Comparison of ENCODE assay signal across 19 mouse cellular contexts in genomic region chr4:46727153-46727552, GRCm38 (mm10).
DNase-seq lines count a peak whose midpoint lies in the region; ATAC-seq lines count a peak whose summit lies in the region.
"Had no signal": no experiment of that assay in that cellular context is flagged by ENCODE, and none has a peak within 500 bp of the region (broad histone marks: within the 10 kb centered on the region; RNA-seq: fewer than 3 reads in every experiment).

No protein-coding gene starts in this region.

- peaks cover 40% of the 10 kb centered on the region for H3K4me1 ChIP-seq in hindbrain, embryonic 10.5 days (replicated peaks)
- peaks cover 10% of the 10 kb centered on the region for H3K4me1 ChIP-seq in hindbrain, embryonic 11.5 days (replicated peaks; ENCODE audit: control insufficient read depth, insufficient read depth, low read length)
- H3K4me1 ChIP-seq: embryonic facial prominence, embryonic 15.5 days; heart, embryonic 15.5 days had no signal

- H3K9me3 ChIP-seq in hindbrain, embryonic 10.5 days, result no peaks in the 10 kb centered on the region
- H3K9me3 ChIP-seq in hindbrain, embryonic 11.5 days (ENCODE audit: control insufficient read depth, low read length), result no peaks in the 10 kb centered on the region
- H3K9me3 ChIP-seq: embryonic facial prominence, embryonic 15.5 days; heart, embryonic 15.5 days; hindbrain, embryonic 12.5 days; neural tube, embryonic 13.5 days had no signal

- no peak overlapping the region for H3K4me3 ChIP-seq in hindbrain, embryonic 10.5 days
- no peak overlapping the region for H3K4me3 ChIP-seq in hindbrain, embryonic 11.5 days (ENCODE audit: low read depth, low read length)
- H3K4me3 ChIP-seq: embryonic facial prominence, embryonic 15.5 days; heart, embryonic 15.5 days; hindbrain, embryonic 12.5 days; neural tube, embryonic 13.5 days had no signal

- no peak overlapping the region for H3K9ac ChIP-seq in hindbrain, embryonic 11.5 days (ENCODE audit: low read depth, low read length)
- H3K9ac ChIP-seq: embryonic facial prominence, embryonic 15.5 days; heart, embryonic 15.5 days; hindbrain, embryonic 12.5 days; liver, postnatal 0 days had no signal

- H3K27me3 ChIP-seq in hindbrain, embryonic 10.5 days (ENCODE audit: insufficient read depth, poor library complexity, severe bottlenecking), result peaks cover 4% of the 10 kb centered on the region; the same call in 1 of the 2 replicates
- H3K27me3 ChIP-seq in hindbrain, embryonic 11.5 days (ENCODE audit: control insufficient read depth, insufficient read depth, low read length), result no peaks in the 10 kb centered on the region
- H3K27me3 ChIP-seq: embryonic facial prominence, embryonic 15.5 days; hindbrain, embryonic 12.5 days; neural tube, embryonic 13.5 days; Patski had no signal

- peak; percentile 11; the same call in 1 of the 2 replicates for ATAC-seq in cerebellum, adult (ENCODE audit: insufficient number of reproducible peaks, low FRiP score, low TSS enrichment)
- no peak for ATAC-seq in hindbrain, embryonic 11.5 days (ENCODE audit: low FRiP score)
- ATAC-seq: liver, postnatal 0 days; Patski had no signal

- 79% methylated on average over 11 of the region's 11 CpGs for WGBS in hindbrain, embryonic 10.5 days
- 82% methylated on average over 11 of the region's 11 CpGs for WGBS in hindbrain, embryonic 11.5 days

- peak overlapping the region; percentile 54 for H3K27ac ChIP-seq in hindbrain, embryonic 10.5 days
- H3K27ac ChIP-seq in hindbrain, embryonic 11.5 days (ENCODE audit: low read depth, low read length), result no peak overlapping the region
- H3K27ac ChIP-seq: embryonic facial prominence, embryonic 15.5 days; heart, embryonic 15.5 days; hindbrain, embryonic 12.5 days had no signal

- DNase-seq in cerebellum, adult 8-10 months, result no peak
- DNase-seq in hindbrain, embryonic 10.5 days (ENCODE audit: low spot score), result no peak
- no peak for DNase-seq in hindbrain, embryonic 11.5 days (ENCODE audit: low spot score)
- peak; percentile 35 for DNase-seq in right cerebral cortex, postnatal 14 days
- no peak for DNase-seq in right cerebral cortex, postnatal 36 days (ENCODE audit: low spot score in 2 of 2)
- peak; percentile 4 for DNase-seq in skeletal muscle tissue, adult 2 months (ENCODE audit: low read depth, low spot score)
- no peak for DNase-seq in yolk sac, embryonic 10.5 days (ENCODE audit: low spot score)
- DNase-seq: adrenal gland, adult 8-10 months; gastrocnemius, postnatal 10 days; kidney, postnatal 36 days; liver, postnatal 0 days; lung, postnatal 10 days; thymus, postnatal 4 days had no signal

- no peak overlapping the region for H3K4me2 ChIP-seq in hindbrain, embryonic 11.5 days (replicated peaks; ENCODE audit: low read depth, low read length)
- H3K4me2 ChIP-seq: embryonic facial prominence, embryonic 15.5 days; heart, embryonic 15.5 days; hindbrain, embryonic 12.5 days; neural tube, embryonic 13.5 days had no signal

- no peaks in the 10 kb centered on the region for H3K36me3 ChIP-seq in hindbrain, embryonic 10.5 days
- no peaks in the 10 kb centered on the region for H3K36me3 ChIP-seq in hindbrain, embryonic 11.5 days (ENCODE audit: control insufficient read depth, insufficient read depth, low read length)
- H3K36me3 ChIP-seq: embryonic facial prominence, embryonic 15.5 days; heart, embryonic 15.5 days; hindbrain, embryonic 12.5 days; neural tube, embryonic 13.5 days had no signal

Comparison
In these comparisons a context has a peak if more than half of its experiments do, and no peak if none do; other contexts are left out.
1. DNase-seq: peak in right cerebral cortex, postnatal 14 days (single experiment) and skeletal muscle tissue, adult 2 months (single experiment); none in cerebellum, adult 8-10 months (single experiment), hindbrain, embryonic 10.5 days (single experiment), hindbrain, embryonic 11.5 days (single experiment), right cerebral cortex, postnatal 36 days (0 of 2) and yolk sac, embryonic 10.5 days (single experiment).